Mouse (Mus musculus): ENCODE measurements around the gene Ubl7. TPM values are rescaled to one million over a fixed set of nuclear protein-coding genes. Genes with fewer than 3 reads are reported as not detected.

Ubl7 gene
- polyA plus RNA-seq (2012; rRNA removed): 62.4 and 146 TPM in 2 replicates

DNA sequence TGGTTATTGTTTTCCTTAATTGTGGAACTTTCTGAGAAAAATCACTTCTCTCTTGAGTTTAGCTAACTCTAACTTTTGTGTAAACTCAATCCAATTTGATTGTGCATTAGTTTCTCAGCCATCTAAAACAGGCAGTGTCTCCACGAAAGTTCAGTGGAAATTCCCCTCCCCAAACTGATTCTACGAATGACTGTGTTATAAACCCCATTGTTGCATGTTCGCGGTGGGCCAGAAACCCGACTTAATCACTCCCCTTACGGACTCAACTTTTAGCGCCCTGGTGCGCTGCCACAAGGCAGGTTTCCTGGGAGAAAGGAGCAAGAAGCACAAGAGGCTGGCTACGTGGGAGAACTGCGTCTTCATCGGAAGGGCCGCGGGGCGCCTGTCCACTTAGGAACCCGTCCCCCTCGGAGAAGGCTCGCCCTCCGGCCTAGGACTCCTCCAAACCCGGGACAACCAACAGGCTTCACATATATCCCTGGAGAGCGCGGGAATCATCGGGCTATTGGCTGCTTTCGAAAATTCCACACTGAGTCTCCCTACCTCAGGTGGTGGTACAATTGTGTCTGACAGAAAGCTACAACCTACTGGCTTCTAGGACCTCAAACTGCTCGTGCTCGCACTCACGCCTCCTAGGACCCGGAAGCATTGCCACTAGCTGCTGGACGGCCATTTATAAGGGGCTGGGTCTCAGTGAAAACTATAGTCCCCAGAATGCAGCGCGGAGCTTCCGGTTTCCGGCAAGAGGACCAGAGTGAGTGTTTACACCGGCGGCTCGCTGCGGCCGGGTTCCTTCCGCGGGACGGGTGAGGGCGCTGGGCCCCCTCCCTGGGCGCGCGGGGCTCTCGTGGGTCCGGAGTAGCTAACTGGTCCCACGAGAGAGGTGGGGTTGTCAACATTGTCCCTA, at the start of gene Ubl7:
TSS of gene Ubl7 (plus strand) at position 726 of the 907 bp plus-strand sequence.
- no peaks in the 10 kb centered on the region for H3K27me3 ChIP-seq (ENCODE audit: control insufficient read depth, insufficient read depth, low read length)
- TF ChIP-seq POLR2A (IDR thresholded peaks at IDR 0.05; ENCODE audit: low read depth, low read length) (peak; percentile 91), CTCF (IDR thresholded peaks at IDR 0.05; ENCODE audit: extremely low read depth, insufficient read length, insufficient replicate concordance, low read depth, low read length) (no peak)
- WGBS: 1% methylated on average over 47 of the region's 47 CpGs
- H3K27ac ChIP-seq (ENCODE audit: insufficient read depth, low read depth, low read length): peak within 1 kb of the TSS; percentile 10; the same call in 1 of the 2 replicates
- peaks cover 7% of the 10 kb centered on the region; the same call in 1 of the 2 replicates for H3K4me1 ChIP-seq (ENCODE audit: control insufficient read depth, insufficient read depth, insufficient read length, low read length)
- peak within 1 kb of the TSS; percentile 83 for H3K4me3 ChIP-seq (ENCODE audit: low read depth, low read length)
- peaks cover 7% of the 10 kb centered on the region for H3K36me3 ChIP-seq (ENCODE audit: control insufficient read depth, insufficient read depth, low read length)

DNA sequence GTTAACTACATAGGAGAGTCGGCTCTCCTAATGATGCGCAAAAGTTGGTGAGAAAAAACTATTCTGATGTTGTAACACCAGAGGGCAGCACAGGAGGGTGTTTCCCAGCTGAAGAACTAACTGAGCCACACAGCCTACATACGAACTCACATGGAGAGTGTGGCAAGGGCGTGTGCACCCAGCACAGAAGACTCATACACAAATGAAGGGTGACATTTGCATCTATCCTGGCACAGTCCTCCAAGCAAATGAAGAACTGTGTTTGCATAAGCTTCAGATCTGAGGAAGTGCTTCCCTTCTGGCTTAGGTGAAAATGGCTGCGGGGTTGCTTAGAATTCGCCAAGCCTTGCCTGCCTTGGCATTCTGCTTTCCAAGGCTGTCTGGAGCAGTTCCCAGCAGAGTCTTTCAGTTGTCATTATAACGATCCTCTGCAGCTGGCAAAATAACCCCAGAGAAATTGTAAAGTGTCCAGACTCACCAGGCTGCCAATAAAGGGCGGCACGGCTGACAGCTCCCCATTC, 48.8 kb upstream of the Ubl7 start:
- H3K36me3 ChIP-seq (ENCODE audit: control insufficient read depth, insufficient read depth, low read length): no peaks in the 10 kb centered on the region
- no peak overlapping the region for H3K4me3 ChIP-seq (ENCODE audit: low read depth, low read length)
- H3K4me1 ChIP-seq (ENCODE audit: control insufficient read depth, insufficient read depth, insufficient read length, low read length): no peaks in the 10 kb centered on the region
- no peak overlapping the region for H3K27ac ChIP-seq (ENCODE audit: insufficient read depth, low read depth, low read length)
- TF ChIP-seq CTCF (IDR thresholded peaks at IDR 0.05; ENCODE audit: extremely low read depth, insufficient read length, insufficient replicate concordance, low read depth, low read length) (peak; percentile 47; the same call in 1 of the 2 replicates), POLR2A (IDR thresholded peaks at IDR 0.05; ENCODE audit: low read depth, low read length) (no peak)
- 43% methylated on average over 9 of the region's 9 CpGs for WGBS
- H3K27me3 ChIP-seq (ENCODE audit: control insufficient read depth, insufficient read depth, low read length): no peaks in the 10 kb centered on the region

DNA sequence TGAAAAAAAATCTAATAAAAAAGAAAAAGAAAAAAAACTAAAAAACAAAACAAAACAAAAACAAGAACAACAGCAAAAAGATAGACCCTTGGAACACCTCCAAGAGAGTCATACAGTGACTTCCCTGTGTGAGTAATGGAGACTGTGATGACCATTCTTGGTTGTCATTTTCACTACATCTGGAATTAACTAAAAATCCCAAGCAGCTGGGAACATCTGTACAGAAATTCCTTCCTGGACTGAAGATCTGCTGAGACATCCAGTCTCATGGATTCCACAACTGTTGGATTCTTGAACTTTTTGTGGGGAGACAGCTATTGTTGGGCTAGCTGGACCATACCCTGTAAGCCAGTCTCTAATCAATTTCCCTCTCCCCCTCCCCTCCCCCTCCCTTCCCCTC, 46.4 kb upstream of the Ubl7 start:
- H3K27me3 ChIP-seq (ENCODE audit: control insufficient read depth, insufficient read depth, low read length): no peaks in the 10 kb centered on the region
- no peak overlapping the region for H3K27ac ChIP-seq (ENCODE audit: insufficient read depth, low read depth, low read length)
- no peak overlapping the region for H3K4me3 ChIP-seq (ENCODE audit: low read depth, low read length)
- H3K36me3 ChIP-seq (ENCODE audit: control insufficient read depth, insufficient read depth, low read length): no peaks in the 10 kb centered on the region
- no peaks in the 10 kb centered on the region for H3K4me1 ChIP-seq (ENCODE audit: control insufficient read depth, insufficient read depth, insufficient read length, low read length)
- TF ChIP-seq CTCF (IDR thresholded peaks at IDR 0.05; ENCODE audit: extremely low read depth, insufficient read length, insufficient replicate concordance, low read depth, low read length) (no peak), POLR2A (IDR thresholded peaks at IDR 0.05; ENCODE audit: low read depth, low read length) (no peak)

DNA sequence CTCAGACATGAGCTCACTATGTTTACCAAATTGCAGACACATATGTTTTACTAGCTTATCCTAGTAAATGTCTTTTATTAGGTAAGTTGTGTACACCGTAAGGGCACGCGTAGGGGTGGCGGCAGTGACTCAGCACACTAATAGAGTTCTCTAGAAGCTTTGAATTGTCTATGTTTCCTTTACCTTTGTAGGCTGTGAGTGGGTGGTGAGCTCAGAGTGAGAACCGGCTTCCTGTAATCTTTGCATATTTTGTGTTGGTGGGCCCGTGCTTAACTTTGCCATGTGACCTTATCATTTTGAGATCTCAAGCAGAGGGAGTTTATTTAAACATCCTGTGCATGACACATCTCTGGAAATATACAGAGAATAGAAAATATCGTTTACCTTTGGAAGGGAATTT, 44.2 kb upstream of the Ubl7 start:
- Histone ChIP-seq H3K4me3 (ENCODE audit: low read depth, low read length) (no peak overlapping the region), H3K27me3 (ENCODE audit: control insufficient read depth, insufficient read depth, low read length) (no peaks in the 10 kb centered on the region), H3K4me1 (ENCODE audit: control insufficient read depth, insufficient read depth, insufficient read length, low read length) (no peaks in the 10 kb centered on the region), H3K27ac (ENCODE audit: insufficient read depth, low read depth, low read length) (no peak overlapping the region), H3K36me3 (ENCODE audit: control insufficient read depth, insufficient read depth, low read length) (no peaks in the 10 kb centered on the region)
- no peak for TF ChIP-seq CTCF (IDR thresholded peaks at IDR 0.05; ENCODE audit: extremely low read depth, insufficient read length, insufficient replicate concordance, low read depth, low read length)
- TF ChIP-seq POLR2A (IDR thresholded peaks at IDR 0.05; ENCODE audit: low read depth, low read length): no peak
- WGBS: 67% methylated on average over 7 of the region's 7 CpGs

DNA sequence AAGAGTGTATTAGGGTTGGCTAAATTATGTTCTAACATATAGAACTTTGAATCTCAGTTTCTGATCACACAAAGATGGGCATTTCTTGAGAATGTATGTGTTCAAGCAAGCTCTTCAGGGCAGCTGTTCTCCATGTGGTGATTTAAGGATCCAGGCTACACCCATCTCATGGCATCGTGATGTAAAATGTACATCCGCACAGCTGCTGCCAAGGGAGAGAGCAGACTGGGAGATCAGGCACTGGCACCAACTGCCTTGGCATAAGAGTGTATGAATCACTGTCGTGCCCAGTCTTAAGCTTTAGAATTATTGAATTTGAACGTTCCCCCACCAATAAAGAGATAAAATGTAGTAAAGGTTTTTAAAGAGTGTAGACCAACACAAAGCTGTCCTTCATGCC, 43.5 kb upstream of the Ubl7 start:
- Histone ChIP-seq H3K36me3 (ENCODE audit: control insufficient read depth, insufficient read depth, low read length) (no peaks in the 10 kb centered on the region), H3K4me1 (ENCODE audit: control insufficient read depth, insufficient read depth, insufficient read length, low read length) (no peaks in the 10 kb centered on the region), H3K27me3 (ENCODE audit: control insufficient read depth, insufficient read depth, low read length) (no peaks in the 10 kb centered on the region), H3K4me3 (ENCODE audit: low read depth, low read length) (no peak overlapping the region), H3K27ac (ENCODE audit: insufficient read depth, low read depth, low read length) (no peak overlapping the region)
- 79% methylated on average over 4 of the region's 4 CpGs for WGBS
- no peak for TF ChIP-seq POLR2A (IDR thresholded peaks at IDR 0.05; ENCODE audit: low read depth, low read length)
- TF ChIP-seq CTCF (IDR thresholded peaks at IDR 0.05; ENCODE audit: extremely low read depth, insufficient read length, insufficient replicate concordance, low read depth, low read length): no peak

DNA sequence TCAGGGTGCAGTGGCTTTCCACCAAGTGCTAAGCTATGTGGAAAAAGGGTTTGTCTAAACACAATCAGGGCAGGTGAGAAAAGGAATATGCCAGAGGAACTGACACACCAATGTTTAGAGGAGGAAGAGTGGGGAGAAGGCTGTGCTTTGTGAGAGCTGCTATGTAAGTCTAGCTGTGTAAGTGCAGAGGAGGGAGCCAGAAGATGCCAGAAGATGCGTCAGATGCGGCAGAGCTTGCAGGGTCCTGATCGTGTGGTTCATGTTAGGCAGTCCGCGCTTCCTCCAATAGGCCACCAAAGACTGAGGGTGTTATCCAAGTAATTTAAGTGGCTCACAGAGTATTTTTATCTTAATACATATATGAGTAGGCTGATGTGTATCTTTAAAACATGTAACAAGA, 42.9 kb upstream of the Ubl7 start:
- WGBS: 88% methylated on average over 5 of the region's 5 CpGs
- Histone ChIP-seq H3K36me3 (ENCODE audit: control insufficient read depth, insufficient read depth, low read length) (no peaks in the 10 kb centered on the region), H3K4me3 (ENCODE audit: low read depth, low read length) (no peak overlapping the region), H3K27ac (ENCODE audit: insufficient read depth, low read depth, low read length) (no peak overlapping the region), H3K4me1 (ENCODE audit: control insufficient read depth, insufficient read depth, insufficient read length, low read length) (no peaks in the 10 kb centered on the region), H3K27me3 (ENCODE audit: control insufficient read depth, insufficient read depth, low read length) (no peaks in the 10 kb centered on the region)
- no peak for TF ChIP-seq POLR2A (IDR thresholded peaks at IDR 0.05; ENCODE audit: low read depth, low read length)
- TF ChIP-seq CTCF (IDR thresholded peaks at IDR 0.05; ENCODE audit: extremely low read depth, insufficient read length, insufficient replicate concordance, low read depth, low read length): no peak

DNA sequence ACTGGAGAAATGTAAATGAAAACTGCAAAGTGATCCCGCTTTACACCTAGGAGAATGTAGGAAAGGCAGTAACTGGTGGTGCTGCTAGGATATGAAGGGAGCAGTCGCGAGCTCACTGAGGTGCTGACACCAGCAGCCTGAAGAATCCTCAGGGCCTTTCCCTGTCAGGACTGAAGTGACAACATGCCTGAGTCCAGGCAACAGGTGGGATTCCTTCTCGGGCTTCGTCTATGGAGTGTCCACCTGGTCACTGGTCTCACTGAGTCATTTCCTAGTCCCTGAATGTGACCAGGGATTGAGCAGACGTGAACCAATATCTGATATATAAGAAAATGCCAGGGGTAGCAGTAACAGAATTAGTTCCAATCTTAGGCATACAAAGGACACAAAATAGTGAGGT, 42.0 kb upstream of the Ubl7 start:
- TF ChIP-seq CTCF (IDR thresholded peaks at IDR 0.05; ENCODE audit: extremely low read depth, insufficient read length, insufficient replicate concordance, low read depth, low read length) (no peak), POLR2A (IDR thresholded peaks at IDR 0.05; ENCODE audit: low read depth, low read length) (no peak)
- H3K27ac ChIP-seq (ENCODE audit: insufficient read depth, low read depth, low read length): no peak overlapping the region
- H3K27me3 ChIP-seq (ENCODE audit: control insufficient read depth, insufficient read depth, low read length): no peaks in the 10 kb centered on the region
- no peak overlapping the region for H3K4me3 ChIP-seq (ENCODE audit: low read depth, low read length)
- WGBS: 84% methylated on average over 6 of the region's 6 CpGs
- no peaks in the 10 kb centered on the region for H3K4me1 ChIP-seq (ENCODE audit: control insufficient read depth, insufficient read depth, insufficient read length, low read length)
- H3K36me3 ChIP-seq (ENCODE audit: control insufficient read depth, insufficient read depth, low read length): no peaks in the 10 kb centered on the region

Measured in small intestine, adult 2 months (tissue).